Mouse (Mus musculus) limb, embryonic 12.5 days (tissue): Measurements from ENCODE around the gene Spag4. TPM values are rescaled to one million over a fixed set of nuclear protein-coding genes. Genes with fewer than 3 reads are reported as not detected.
"Not testable (repeated sequence)": the region's sequence is repeated elsewhere in the genome, so short reads cannot be mapped to it uniquely, and the experiment has no call there.

Source experiments
- ATAC-seq: fragments of 200-750 bp; cut with Nextera tagmentation; 2 replicates; pipeline ENCODE4 v1.8.0; 2017; ENCODE audit warnings: low read depth, moderate TSS enrichment; ENCODE audit not compliant: insufficient number of reproducible peaks, insufficient read depth, low FRiP score, low TSS enrichment
- H3K27ac ChIP-seq: fragments of 300-500 bp; sonication (generic); 2 replicates; pipeline ENCODE4 v1.5.1; 2016; ENCODE audit warnings: mild to moderate bottlenecking, moderate library complexity
- H3K27me3 ChIP-seq: fragments of 300-500 bp; sonication (generic); 2 replicates; pipeline ENCODE4 v1.6.1; 2016; ENCODE audit warnings: mild to moderate bottlenecking, moderate library complexity
- H3K36me3 ChIP-seq: fragments of 300-500 bp; sonication (generic); 2 replicates; pipeline ENCODE4 v1.6.1; 2016; ENCODE audit warnings: mild to moderate bottlenecking, moderate library complexity
- H3K4me1 ChIP-seq: fragments of 300-500 bp; sonication (generic); replicated peaks from 2 replicates; pipeline ENCODE4 v1.6.1; 2016
- H3K4me2 ChIP-seq: fragments of 300-500 bp; sonication (generic); 2 replicates; pipeline ENCODE4 v1.6.1; 2016; ENCODE audit warnings: mild to moderate bottlenecking, moderate library complexity
- H3K4me3 ChIP-seq: fragments of 300-500 bp; sonication (generic); replicated peaks from 2 replicates; pipeline ENCODE4 v1.5.1; 2016; ENCODE audit warnings: mild to moderate bottlenecking
- H3K9ac ChIP-seq: fragments of 300-500 bp; sonication (generic); replicated peaks from 2 replicates; pipeline ENCODE4 v1.6.1; 2016; ENCODE audit warnings: mild to moderate bottlenecking, moderate library complexity
- H3K9me3 ChIP-seq: fragments of 300-500 bp; sonication (generic); 2 replicates; pipeline ENCODE4 v1.6.1; 2016; ENCODE audit warnings: mild to moderate bottlenecking, moderate library complexity
- WGBS: fragments of 180-500 bp; shearing (Covaris S2); methylation state at CpG from one replicate; pipeline ENCODE4 v1.1.7; 2016; 5-methylcytosine and 5-hydroxymethylcytosine counted together
- polyA plus RNA-seq: library from polyadenylated mRNA; unstranded; fragments of >200 nt; fragmentation: Nextera tagmentation; extraction: Ambion mirVana; gene quantifications from 2 replicates; pipeline ENCODE4 v1.2.1, GENCODE M21; 2016

The Spag4 gene
- polyA plus RNA-seq, 1 experiment from 2014 or later: 6.9 TPM

DNA sequence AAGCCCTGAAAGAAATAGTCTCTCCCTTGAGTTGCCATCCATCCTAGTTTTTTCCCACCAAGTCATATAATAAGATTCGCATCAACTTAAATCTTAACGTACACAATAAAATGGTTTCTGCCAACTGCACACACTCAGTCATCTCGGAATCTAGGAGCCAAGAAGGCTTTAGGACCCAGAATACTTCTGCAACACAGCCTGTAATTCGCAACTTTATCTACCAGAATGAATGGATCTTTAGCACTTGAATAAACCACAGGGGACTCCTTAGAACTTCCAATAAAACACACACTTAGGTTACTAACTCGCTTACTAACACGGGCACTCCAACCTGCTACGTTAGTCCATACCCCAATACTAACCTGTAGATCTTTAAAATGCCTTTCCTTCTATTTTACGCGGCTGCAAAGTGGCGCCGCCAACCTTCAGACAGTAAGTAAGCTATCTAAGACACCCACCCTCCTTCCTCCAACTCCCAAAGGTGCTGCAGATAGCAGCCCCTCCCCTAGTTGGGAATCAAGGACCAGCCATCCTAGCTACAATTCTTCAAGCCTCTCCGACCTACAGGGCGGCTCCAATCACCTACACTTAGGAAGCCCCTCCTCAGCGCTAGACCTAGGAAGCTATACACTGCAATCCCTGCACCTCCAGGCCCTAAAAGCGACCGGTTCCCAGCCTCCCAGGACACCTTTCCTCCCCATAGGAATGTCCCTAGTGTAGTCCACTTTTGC lies 45.8 kb downstream of the Spag4 start:
- Histone ChIP-seq H3K4me3 (peak overlapping the region; percentile 94), H3K27me3 (no peaks in the 10 kb centered on the region), H3K36me3 (peaks cover 4% of the 10 kb centered on the region; the same call in 1 of the 2 replicates), H3K9ac (peak overlapping the region; percentile 98), H3K27ac (peak overlapping the region; percentile 94), H3K4me1 (peaks cover 14% of the 10 kb centered on the region), H3K4me2 (peak overlapping the region; percentile 66), H3K9me3 (no peaks in the 10 kb centered on the region)
- 2% methylated on average over 16 of the region's 16 CpGs for WGBS
- ATAC-seq: peak; percentile 59; the same call in 1 of the 2 replicates

DNA sequence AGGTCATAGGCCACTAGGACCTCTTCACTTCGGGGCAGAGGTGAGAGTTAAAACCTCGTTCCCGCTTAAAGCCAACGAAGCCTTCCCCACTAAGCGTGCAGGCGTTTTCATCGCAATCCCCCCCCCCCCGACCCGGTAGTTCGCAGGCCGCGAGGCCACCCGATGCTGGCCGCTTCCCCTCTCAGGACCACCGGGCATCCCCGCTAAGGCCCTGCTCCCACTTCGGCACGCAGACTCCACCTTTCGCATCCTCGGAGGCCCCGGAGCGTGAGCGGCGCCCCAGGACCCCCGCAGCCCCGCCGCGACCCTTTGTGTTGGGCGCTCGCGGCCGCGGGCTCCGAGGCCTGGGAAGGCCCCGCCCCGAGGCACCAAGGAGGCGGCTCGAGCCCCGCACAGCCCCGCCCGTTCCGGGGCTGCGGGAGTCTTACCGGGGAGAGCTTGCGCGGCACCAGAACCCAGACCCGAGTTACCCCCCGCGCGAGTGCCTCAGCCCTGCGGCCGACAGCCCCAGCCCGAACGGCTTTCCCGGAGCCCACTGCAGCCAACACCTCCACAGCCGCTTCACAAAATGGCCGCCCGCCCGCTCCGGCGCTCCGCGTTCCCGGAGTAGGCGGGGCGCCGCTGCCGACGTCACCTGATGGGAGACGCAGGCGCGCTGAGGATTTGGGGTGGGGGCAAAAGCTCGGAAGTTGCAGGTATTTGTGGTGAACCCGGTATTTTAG lies 46.5 kb downstream of the Spag4 start, which contains the start of the genes Cpne1 and Rbm12:
TSS of gene Cpne1 (minus strand) at position 608 of the 722 bp plus-strand sequence.
TSS of gene Rbm12 (minus strand) at position 621 of the 722 bp plus-strand sequence.
- peak within 1 kb of the TSS; percentile 94 for H3K27ac ChIP-seq
- WGBS: under 1% methylated on average over 64 of the region's 74 CpGs

GRCm38 (mm10) chr2:156112080-156112423 lies 47.1 kb downstream of the Spag4 start:
- not testable (repeated sequence) for H3K36me3 ChIP-seq, H3K9me3 ChIP-seq, H3K27me3 ChIP-seq, H3K4me1 ChIP-seq, ATAC-seq
- peak overlapping the region; percentile 47 for H3K4me2 ChIP-seq
- peak overlapping the region; percentile 98 for H3K9ac ChIP-seq
- H3K27ac ChIP-seq: peak overlapping the region; percentile 94
- 25% methylated on average over 5 of the region's 5 CpGs for WGBS
- peak overlapping the region; percentile 94 for H3K4me3 ChIP-seq

More for the DNA sequence above, 46.5 kb downstream of the Spag4 start, which contains the start of the genes Cpne1 and Rbm12:
- Histone ChIP-seq H3K27me3 (no peaks in the 10 kb centered on the region), H3K9me3 (no peaks in the 10 kb centered on the region), H3K4me2 (peak within 1 kb of the TSS; percentile 66), H3K4me3 (peak within 1 kb of the TSS; percentile 94), H3K4me1 (peaks cover 13% of the 10 kb centered on the region), H3K9ac (peak within 1 kb of the TSS; percentile 98), H3K36me3 (no peaks in the 10 kb centered on the region; the same call in 1 of the 2 replicates)
- peak; percentile 83 for ATAC-seq

GRCm38 (mm10) chr2:156119566-156119965 lies 54.6 kb downstream of the Spag4 start:
- H3K27ac ChIP-seq: no peak overlapping the region
- no peak for ATAC-seq
- no peaks in the 10 kb centered on the region for H3K9me3 ChIP-seq
- H3K27me3 ChIP-seq: no peaks in the 10 kb centered on the region
- H3K4me2 ChIP-seq: no peak overlapping the region
- H3K4me3 ChIP-seq: no peak overlapping the region
- H3K4me1 ChIP-seq: no peaks in the 10 kb centered on the region
- H3K9ac ChIP-seq: no peak overlapping the region
- H3K36me3 ChIP-seq: peaks cover 8% of the 10 kb centered on the region; the same call in 1 of the 2 replicates

Other genes starting within 250 kb of the Spag4 start
- gene BC029722, start 245.7 kb upstream of the Spag4 start, polyA plus RNA-seq: 13.0 and 13.5 TPM in 2 replicates
- 180 and 186 TPM in 2 replicates for gene Eif6, start 238.2 kb upstream of the Spag4 start, polyA plus RNA-seq
- gene Fam83c, start 230.3 kb upstream of the Spag4 start, polyA plus RNA-seq: 0.28 and 0.31 TPM in 2 replicates
- gene Uqcc1, start 134.9 kb upstream of the Spag4 start, polyA plus RNA-seq: 64.8 and 66.9 TPM in 2 replicates
- 0.40 and 0.72 TPM in 2 replicates for gene Gm15557, start 124.4 kb upstream of the Spag4 start, polyA plus RNA-seq
- 59.4 and 66.1 TPM in 2 replicates for gene Gdf5, start 119.8 kb upstream of the Spag4 start, polyA plus RNA-seq
- gene Cep250, start 108.7 kb upstream of the Spag4 start, polyA plus RNA-seq: 35.1 and 40.6 TPM in 2 replicates
- gene 6430550D23Rik, start 57.2 kb upstream of the Spag4 start, polyA plus RNA-seq: 1.5 TPM in 2 replicates
- 184 and 185 TPM in 2 replicates for gene Ergic3, start 57.1 kb upstream of the Spag4 start, polyA plus RNA-seq
- 0.22 TPM in 1 of 2 replicates, not detected in the other for gene Fer1l4, start 12.2 kb upstream of the Spag4 start, polyA plus RNA-seq
- gene Cpne1, start 46.8 kb downstream of the Spag4 start, polyA plus RNA-seq: 73.9 TPM in 2 replicates
- 38.0 and 51.8 TPM in 2 replicates for gene Rbm12, start 46.8 kb downstream of the Spag4 start, polyA plus RNA-seq
- gene Gm28036, start 61.9 kb downstream of the Spag4 start, polyA plus RNA-seq: 16.8 and 22.0 TPM in 2 replicates
- 447 and 463 TPM in 2 replicates for gene Romo1, start 78.9 kb downstream of the Spag4 start, polyA plus RNA-seq
- gene Nfs1, start 79.0 kb downstream of the Spag4 start, polyA plus RNA-seq: 32.9 and 33.7 TPM in 2 replicates
- 757 and 825 TPM in 2 replicates for gene Rbm39, start 115.1 kb downstream of the Spag4 start, polyA plus RNA-seq
- gene Phf20, start 131.3 kb downstream of the Spag4 start, polyA plus RNA-seq: 84.3 and 88.3 TPM in 2 replicates
- gene Cnbd2, start 247.1 kb downstream of the Spag4 start, polyA plus RNA-seq: 4.7 and 5.2 TPM in 2 replicates
- gene Scand1, start 247.5 kb downstream of the Spag4 start, polyA plus RNA-seq: 88.7 and 106 TPM in 2 replicates